Mouse (Mus musculus): Measurements from ENCODE around the gene Igf2bp3.

Gene Igf2bp3

GRCm38 (mm10) chr6:49219001-49219560, 4.3 kb upstream of the Igf2bp3 start:
- peak in 1 of 2 experiments; percentile 32 for DNase-seq (ENCODE audit: inconsistent age in 2 of 2, low spot score in 1 of 2)

- DNase-seq (ENCODE audit: inconsistent age in 2 of 2, low spot score in 1 of 2), result peak in 1 of 2 experiments; percentile 66
Observed at GRCm38 (mm10) chr6:49218275-49218802, 3.6 kb upstream of the Igf2bp3 start.

- DNase-seq (ENCODE audit: inconsistent age in 2 of 2, low spot score in 1 of 2), result peak in 1 of 2 experiments; percentile 78
Observed at GRCm38 (mm10) chr6:49217581-49218274, 3.0 kb upstream of the Igf2bp3 start.

- DNase-seq (ENCODE audit: inconsistent age in 2 of 2, low spot score in 1 of 2), result peak in 1 of 2 experiments; percentile 50
Observed at GRCm38 (mm10) chr6:49216811-49217542, 2.2 kb upstream of the Igf2bp3 start.

GRCm38 (mm10) chr6:49215748-49216585, 1.2 kb upstream of the Igf2bp3 start:
- DNase-seq (ENCODE audit: inconsistent age in 2 of 2, low spot score in 1 of 2), result peak in 1 of 2 experiments; percentile 18

- peak in 1 of 2 experiments; percentile 65 for DNase-seq (ENCODE audit: inconsistent age in 2 of 2, low spot score in 1 of 2)
Observed at GRCm38 (mm10) chr6:49214086-49214927, 450 bp downstream of the Igf2bp3 start.

GRCm38 (mm10) chr6:49213581-49214085, 1.1 kb downstream of the Igf2bp3 start:
- DNase-seq (ENCODE audit: inconsistent age in 2 of 2, low spot score in 1 of 2), result peak in 1 of 2 experiments; percentile 56

- peak in 1 of 2 experiments; percentile 27 for DNase-seq (ENCODE audit: inconsistent age in 2 of 2, low spot score in 1 of 2)
Observed at GRCm38 (mm10) chr6:49212931-49213580, 1.7 kb downstream of the Igf2bp3 start.

GRCm38 (mm10) chr6:49212141-49212540, 2.6 kb downstream of the Igf2bp3 start:
- no peak for DNase-seq (ENCODE audit: inconsistent age in 2 of 2, low spot score in 1 of 2)

GRCm38 (mm10) chr6:49211596-49211995, 3.2 kb downstream of the Igf2bp3 start:
- DNase-seq (ENCODE audit: inconsistent age in 2 of 2, low spot score in 1 of 2), result no peak

- no peak for DNase-seq (ENCODE audit: inconsistent age in 2 of 2, low spot score in 1 of 2)
Observed at GRCm38 (mm10) chr6:49209881-49210854, 4.6 kb downstream of the Igf2bp3 start.

- no peak for DNase-seq (ENCODE audit: inconsistent age in 2 of 2, low spot score in 1 of 2)
Observed at GRCm38 (mm10) chr6:49208935-49209334, 5.8 kb downstream of the Igf2bp3 start.

- DNase-seq (ENCODE audit: inconsistent age in 2 of 2, low spot score in 1 of 2), result no peak
Observed at GRCm38 (mm10) chr6:49208297-49208930, 6.3 kb downstream of the Igf2bp3 start.

GRCm38 (mm10) chr6:49206416-49206815, 8.3 kb downstream of the Igf2bp3 start:
- DNase-seq (ENCODE audit: inconsistent age in 2 of 2, low spot score in 1 of 2), result no peak

GRCm38 (mm10) chr6:49195188-49195587, 19.6 kb downstream of the Igf2bp3 start:
- DNase-seq (ENCODE audit: inconsistent age in 2 of 2, low spot score in 1 of 2), result no peak

GRCm38 (mm10) chr6:49194536-49194935, 20.2 kb downstream of the Igf2bp3 start:
- no peak for DNase-seq (ENCODE audit: inconsistent age in 2 of 2, low spot score in 1 of 2)

- DNase-seq (ENCODE audit: inconsistent age in 2 of 2, low spot score in 1 of 2), result peak in 1 of 2 experiments; percentile 32
Observed at GRCm38 (mm10) chr6:49189363-49189762, 25.4 kb downstream of the Igf2bp3 start.

Measured in adrenal gland, adult (tissue).